ENCODE assay signal across 9 mouse cellular contexts in genomic region chr7:113210441-113210840, GRCm38 (mm10). TPM values are rescaled to one million over a fixed set of nuclear protein-coding genes. Genes with fewer than 3 reads are reported as not detected.
DNase-seq lines count a peak whose midpoint lies in the region; ATAC-seq and TF ChIP-seq lines count a peak whose summit lies in the region.
"Had no signal": no experiment of that assay in that cellular context is flagged by ENCODE, and none has a peak within 500 bp of the region (broad histone marks: within the 10 kb centered on the region; RNA-seq: fewer than 3 reads in every experiment).

No protein-coding gene starts in this region.

- no peaks in the 10 kb centered on the region for H3K36me3 ChIP-seq in stomach, postnatal 0 days (ENCODE audit: control insufficient read depth, insufficient read depth, low read length)
- H3K36me3 ChIP-seq: heart, embryonic 13.5 days; liver, embryonic 15.5 days had no signal

- no peak for TF ChIP-seq CTCF in left cerebral cortex, adult 2 months (IDR thresholded peaks at IDR 0.05)
- no peak for TF ChIP-seq CTCF in stomach, postnatal 0 days (IDR thresholded peaks at IDR 0.05; ENCODE audit: low read depth)

- no peak for TF ChIP-seq EP300 in stomach, postnatal 0 days (optimal IDR thresholded peaks at IDR 0.05)

- peak overlapping the region; percentile 95 for H3K27ac ChIP-seq in left cerebral cortex, adult 2 months
- no peak overlapping the region for H3K27ac ChIP-seq in stomach, postnatal 0 days (replicated peaks)
- H3K27ac ChIP-seq: heart, embryonic 13.5 days; liver, embryonic 15.5 days had no signal

- 33% methylated on average over 4 of the region's 4 CpGs for WGBS in stomach, postnatal 0 days

- H3K4me2 ChIP-seq in stomach, postnatal 0 days (replicated peaks; ENCODE audit: low read depth): no peak overlapping the region
- H3K4me2 ChIP-seq: heart, embryonic 13.5 days; liver, embryonic 15.5 days had no signal

- no peak overlapping the region for H3K9ac ChIP-seq in stomach, postnatal 0 days (ENCODE audit: low read length)
- H3K9ac ChIP-seq: heart, embryonic 13.5 days; liver, embryonic 15.5 days had no signal

- ATAC-seq in stomach, postnatal 0 days (ENCODE audit: low FRiP score, low TSS enrichment): no peak
- no peak for ATAC-seq in inflammation-experienced regulatory T-cells, adult 6 months

- DNase-seq in left cerebral cortex, adult 2 months (ENCODE audit: extremely low spot score in 1 of 2, low spot score in 2 of 2): no peak
- no peak for DNase-seq in left cerebral cortex, adult 18-20 months (ENCODE audit: low spot score in 2 of 2)
- DNase-seq in adipocyte (ENCODE audit: low spot score): peak; percentile 28
- DNase-seq in cerebellum, adult 9-10 months: peak; percentile 57
- peak; percentile 51 for DNase-seq in naive thymus-derived CD4-positive, alpha-beta T cell, adult 2 months (ENCODE audit: low read depth)
- no peak for DNase-seq in stomach, postnatal 0 days (ENCODE audit: low spot score)

- H3K4me1 ChIP-seq in stomach, postnatal 0 days (replicated peaks; ENCODE audit: control insufficient read depth, insufficient read depth): peaks cover 2% of the 10 kb centered on the region; the same call in 1 of the 2 replicates

- H3K9me3 ChIP-seq in stomach, postnatal 0 days (ENCODE audit: control insufficient read depth, low read length): no peaks in the 10 kb centered on the region
- H3K9me3 ChIP-seq: heart, embryonic 13.5 days; liver, embryonic 15.5 days had no signal

- peak overlapping the region; percentile 91 for H3K4me3 ChIP-seq in left cerebral cortex, adult 2 months
- H3K4me3 ChIP-seq in stomach, postnatal 0 days (ENCODE audit: low read depth, low read length): no peak overlapping the region
- H3K4me3 ChIP-seq: heart, embryonic 13.5 days; liver, embryonic 15.5 days had no signal

- no peaks in the 10 kb centered on the region for H3K27me3 ChIP-seq in stomach, postnatal 0 days (ENCODE audit: control insufficient read depth, insufficient read depth, low read length)

- intact Hi-C loops in left cerebral cortex, adult 2 months (cut with DNase I): no loop called here

RNA-seq across cellular contexts. Expression of gene Arntl, which starts 3.2 kb away (rescaled TPM):
- 10 to 100 TPM; 41.6 to 50.4 TPM for total RNA-seq in left cerebral cortex, adult 2 months (2021)
- 10 to 100 TPM; 47.4 to 54.1 TPM for total RNA-seq in left cerebral cortex, adult 18-20 months (2021)
- 6.6 and 7.3 TPM in 2 replicates for polyA plus RNA-seq in stomach, postnatal 0 days (2015; fragmentation: Nextera tagmentation; extraction: Ambion mirVana)
- 10 to 100 TPM; 20.7 to 36.9 (median 30.1) TPM for polyA plus RNA-seq in inflammation-experienced regulatory T-cells, adult 6 months (2017; shearing (Covaris generic))

Comparison
In these comparisons a context has a peak if more than half of its experiments do, and no peak if none do; other contexts are left out.
1. DNase-seq: peak in adipocyte (single experiment), cerebellum, adult 9-10 months (single experiment) and naive thymus-derived CD4-positive, alpha-beta T cell, adult 2 months (single experiment); none in left cerebral cortex, adult 2 months (0 of 2), left cerebral cortex, adult 18-20 months (0 of 2) and stomach, postnatal 0 days (single experiment).